Mouse (Mus musculus): ENCODE results near the gene Gbp8. TPM values are rescaled to one million over a fixed set of nuclear protein-coding genes. Genes with fewer than 3 reads are reported as not detected.
"Not testable (repeated sequence)": the region's sequence is repeated elsewhere in the genome, so short reads cannot be mapped to it uniquely, and the experiment has no call there.

Gbp8 gene
- polyA plus RNA-seq, 1 experiment = 0.08 TPM

- TF ChIP-seq CTCF (IDR thresholded peaks at IDR 0.05; ENCODE audit: borderline replicate concordance, insufficient read depth, low read depth, low read length) (no peak), POLR2A (IDR thresholded peaks at IDR 0.05; ENCODE audit: borderline replicate concordance, insufficient read depth, low read length) (no peak)
- no peaks in the 10 kb centered on the region for H3K27me3 ChIP-seq (ENCODE audit: control insufficient read depth, insufficient read depth, low read length)
- H3K27ac ChIP-seq (ENCODE audit: insufficient read depth, low read length) = no peak overlapping the region
- no peak for DNase-seq
- no peaks in the 10 kb centered on the region for H3K4me1 ChIP-seq (ENCODE audit: control insufficient read depth, insufficient read depth, low read length)
- 71% methylated on average over 1 of the region's 1 CpGs for WGBS
- no peak overlapping the region for H3K4me3 ChIP-seq (replicated peaks; ENCODE audit: insufficient read depth, low read depth, low read length)
Measured at GRCm38 (mm10) chr5:105138906-105139305, 434 bp downstream of the Gbp8 start.

GRCm38 (mm10) chr5:105136706-105137304, 2.5 kb downstream of the Gbp8 start:
- not testable (repeated sequence) for H3K4me3 ChIP-seq (replicated peaks; ENCODE audit: insufficient read depth, low read depth, low read length); DNase-seq; H3K27ac ChIP-seq (ENCODE audit: insufficient read depth, low read length); H3K4me1 ChIP-seq (ENCODE audit: control insufficient read depth, insufficient read depth, low read length); H3K27me3 ChIP-seq (ENCODE audit: control insufficient read depth, insufficient read depth, low read length)
- WGBS = 75% methylated on average over 3 of the region's 3 CpGs

- H3K27ac ChIP-seq (ENCODE audit: insufficient read depth, low read length); H3K4me1 ChIP-seq (ENCODE audit: control insufficient read depth, insufficient read depth, low read length); H3K27me3 ChIP-seq (ENCODE audit: control insufficient read depth, insufficient read depth, low read length); H3K4me3 ChIP-seq (replicated peaks; ENCODE audit: insufficient read depth, low read depth, low read length): not testable (repeated sequence)
- DNase-seq = peak in 1 of 2 experiments; percentile 4
- 19% methylated on average over 6 of the region's 6 CpGs for WGBS
Measured at GRCm38 (mm10) chr5:105121731-105122130, 17.6 kb downstream of the Gbp8 start.

- no peak for DNase-seq
- Histone ChIP-seq H3K4me3 (replicated peaks; ENCODE audit: insufficient read depth, low read depth, low read length) (no peak overlapping the region), H3K27me3 (ENCODE audit: control insufficient read depth, insufficient read depth, low read length) (no peaks in the 10 kb centered on the region), H3K4me1 (ENCODE audit: control insufficient read depth, insufficient read depth, low read length) (no peaks in the 10 kb centered on the region), H3K27ac (ENCODE audit: insufficient read depth, low read length) (no peak overlapping the region)
- TF ChIP-seq POLR2A (IDR thresholded peaks at IDR 0.05; ENCODE audit: borderline replicate concordance, insufficient read depth, low read length) (no peak), CTCF (IDR thresholded peaks at IDR 0.05; ENCODE audit: borderline replicate concordance, insufficient read depth, low read depth, low read length) (no peak)
- 92% methylated on average over 2 of the region's 2 CpGs for WGBS
Measured at GRCm38 (mm10) chr5:105115740-105116139, 23.6 kb downstream of the Gbp8 start.

- no peak overlapping the region for H3K27ac ChIP-seq (ENCODE audit: insufficient read depth, low read length)
- H3K27me3 ChIP-seq (ENCODE audit: control insufficient read depth, insufficient read depth, low read length) = no peaks in the 10 kb centered on the region
- no peak for DNase-seq
- TF ChIP-seq POLR2A (IDR thresholded peaks at IDR 0.05; ENCODE audit: borderline replicate concordance, insufficient read depth, low read length) (no peak), CTCF (IDR thresholded peaks at IDR 0.05; ENCODE audit: borderline replicate concordance, insufficient read depth, low read depth, low read length) (no peak)
- H3K4me1 ChIP-seq (ENCODE audit: control insufficient read depth, insufficient read depth, low read length) = no peaks in the 10 kb centered on the region
- 87% methylated on average over 2 of the region's 2 CpGs for WGBS
- H3K4me3 ChIP-seq (replicated peaks; ENCODE audit: insufficient read depth, low read depth, low read length) = no peak overlapping the region
Measured at GRCm38 (mm10) chr5:105114696-105115095, 24.6 kb downstream of the Gbp8 start.

- WGBS = 91% methylated on average over 5 of the region's 5 CpGs
- no peak for TF ChIP-seq POLR2A (IDR thresholded peaks at IDR 0.05; ENCODE audit: borderline replicate concordance, insufficient read depth, low read length)
- no peak for TF ChIP-seq CTCF (IDR thresholded peaks at IDR 0.05; ENCODE audit: borderline replicate concordance, insufficient read depth, low read depth, low read length)
- Histone ChIP-seq H3K4me3 (replicated peaks; ENCODE audit: insufficient read depth, low read depth, low read length) (no peak overlapping the region), H3K27me3 (ENCODE audit: control insufficient read depth, insufficient read depth, low read length) (no peaks in the 10 kb centered on the region), H3K4me1 (ENCODE audit: control insufficient read depth, insufficient read depth, low read length) (no peaks in the 10 kb centered on the region), H3K27ac (ENCODE audit: insufficient read depth, low read length) (no peak overlapping the region)
- DNase-seq = no peak
Measured at GRCm38 (mm10) chr5:105113656-105114055, 25.7 kb downstream of the Gbp8 start.

GRCm38 (mm10) chr5:105110271-105110852, 29.0 kb downstream of the Gbp8 start:
- 3% methylated on average over 4 of the region's 4 CpGs for WGBS
- H3K27me3 ChIP-seq (ENCODE audit: control insufficient read depth, insufficient read depth, low read length); H3K4me3 ChIP-seq (replicated peaks; ENCODE audit: insufficient read depth, low read depth, low read length); H3K4me1 ChIP-seq (ENCODE audit: control insufficient read depth, insufficient read depth, low read length); H3K27ac ChIP-seq (ENCODE audit: insufficient read depth, low read length): not testable (repeated sequence)
- peak in 1 of 2 experiments; percentile 5 for DNase-seq

GRCm38 (mm10) chr5:105109775-105110174, 29.6 kb downstream of the Gbp8 start:
- H3K4me1 ChIP-seq (ENCODE audit: control insufficient read depth, insufficient read depth, low read length); H3K27ac ChIP-seq (ENCODE audit: insufficient read depth, low read length); DNase-seq; H3K27me3 ChIP-seq (ENCODE audit: control insufficient read depth, insufficient read depth, low read length); H3K4me3 ChIP-seq (replicated peaks; ENCODE audit: insufficient read depth, low read depth, low read length): not testable (repeated sequence)
- WGBS = 14% methylated on average over 1 of the region's 1 CpGs

GRCm38 (mm10) chr5:105105689-105106088, 33.7 kb downstream of the Gbp8 start:
- 80% methylated on average over 2 of the region's 2 CpGs for WGBS
- not testable (repeated sequence) for H3K27ac ChIP-seq (ENCODE audit: insufficient read depth, low read length); H3K4me3 ChIP-seq (replicated peaks; ENCODE audit: insufficient read depth, low read depth, low read length); H3K4me1 ChIP-seq (ENCODE audit: control insufficient read depth, insufficient read depth, low read length); DNase-seq; H3K27me3 ChIP-seq (ENCODE audit: control insufficient read depth, insufficient read depth, low read length)
